Mouse (Mus musculus) stomach, embryonic 16.5 days (tissue): ENCODE results near the gene Aym1. TPM values are rescaled to one million over a fixed set of nuclear protein-coding genes. Genes with fewer than 3 reads are reported as not detected.
"Not testable (repeated sequence)": the region's sequence is repeated elsewhere in the genome, so short reads cannot be mapped to it uniquely, and the experiment has no call there.

ENCODE experiments used
- ATAC-seq: fragments of 200-750 bp; cut with Nextera tagmentation; 2 replicates; pipeline ENCODE4 v1.8.0; 2017; ENCODE audit warnings: moderate number of reproducible peaks, moderate TSS enrichment; ENCODE audit not compliant: insufficient read depth, low FRiP score
- H3K27ac ChIP-seq: fragments of 300-500 bp; sonication (generic); 2 replicates; pipeline ENCODE4 v1.5.1; 2014; ENCODE audit warnings: low read length
- H3K27me3 ChIP-seq: fragments of 300-500 bp; sonication (generic); 2 replicates; pipeline ENCODE4 v1.6.1; 2014; ENCODE audit warnings: low read length, control low read depth, mixed read lengths; ENCODE audit not compliant: control insufficient read depth, insufficient read depth
- H3K36me3 ChIP-seq: fragments of 300-500 bp; sonication (generic); 2 replicates; pipeline ENCODE4 v1.6.1; 2014; ENCODE audit warnings: low read length; ENCODE audit not compliant: control insufficient read depth, insufficient read depth
- H3K4me1 ChIP-seq: fragments of 300-500 bp; sonication (generic); 2 replicates; pipeline ENCODE4 v1.6.1; 2014; ENCODE audit warnings: low read length, control low read depth, mixed read lengths; ENCODE audit not compliant: control insufficient read depth, insufficient read depth
- H3K4me2 ChIP-seq: fragments of 300-500 bp; sonication (generic); 2 replicates; pipeline ENCODE4 v1.6.1; 2014; ENCODE audit warnings: low read depth, low read length, mixed read lengths
- H3K4me3 ChIP-seq: fragments of 300-500 bp; sonication (generic); replicated peaks from 2 replicates; pipeline ENCODE4 v1.5.1; 2014; ENCODE audit warnings: mild to moderate bottlenecking, low read length
- H3K9ac ChIP-seq: fragments of 300-500 bp; sonication (generic); 2 replicates; pipeline ENCODE4 v1.6.1; 2014; ENCODE audit warnings: low read length
- H3K9me3 ChIP-seq: fragments of 300-500 bp; sonication (generic); replicated peaks from 2 replicates; pipeline ENCODE4 v1.6.1; 2016; ENCODE audit warnings: low read length, control low read depth; ENCODE audit not compliant: control insufficient read depth
- WGBS: fragments of 180-500 bp; shearing (Covaris S2); extraction: QIAGEN DNeasy Blood & Tissue Kit; methylation state at CpG from one replicate; pipeline ENCODE4 v1.1.7; 2014; 5-methylcytosine and 5-hydroxymethylcytosine counted together
- polyA plus RNA-seq: library from polyadenylated mRNA; unstranded; fragments of >200 nt; fragmentation: Nextera tagmentation; extraction: Ambion mirVana; gene quantifications from 2 replicates; pipeline ENCODE4 v1.2.1, GENCODE M21; 2015

The Aym1 gene
- polyA plus RNA-seq, 1 experiment from 2014 or later, result not detected

DNA sequence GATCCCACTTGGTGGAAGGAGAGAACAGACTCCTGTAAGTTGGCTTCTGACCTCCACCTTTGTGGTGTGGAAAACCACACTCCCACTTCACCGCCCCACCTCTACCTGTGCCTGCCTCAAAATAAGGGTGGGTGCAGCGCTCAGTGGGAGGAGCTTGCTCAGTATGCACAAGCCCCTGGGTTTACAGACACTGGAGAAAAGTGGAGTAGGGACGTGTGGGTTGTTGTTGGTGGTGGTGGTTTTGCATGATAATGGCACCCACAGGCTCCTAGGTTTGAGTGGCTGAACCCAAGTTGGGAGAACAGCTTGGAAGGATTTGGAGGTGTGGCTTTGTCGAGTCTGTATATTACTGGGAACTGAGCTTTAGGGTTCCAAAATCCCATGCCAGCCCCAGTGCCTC lies 24.2 kb upstream of the Aym1 start:
- Histone ChIP-seq H3K27me3 (peaks cover 40% of the 10 kb centered on the region), H3K9ac (no peak overlapping the region), H3K4me1 (peaks cover 8% of the 10 kb centered on the region; the same call in 1 of the 2 replicates), H3K4me3 (no peak overlapping the region), H3K27ac (no peak overlapping the region), H3K4me2 (no peak overlapping the region), H3K9me3 (peaks cover 7% of the 10 kb centered on the region), H3K36me3 (no peaks in the 10 kb centered on the region)
- 62% methylated on average over 4 of the region's 4 CpGs for WGBS
- ATAC-seq, result no peak

DNA sequence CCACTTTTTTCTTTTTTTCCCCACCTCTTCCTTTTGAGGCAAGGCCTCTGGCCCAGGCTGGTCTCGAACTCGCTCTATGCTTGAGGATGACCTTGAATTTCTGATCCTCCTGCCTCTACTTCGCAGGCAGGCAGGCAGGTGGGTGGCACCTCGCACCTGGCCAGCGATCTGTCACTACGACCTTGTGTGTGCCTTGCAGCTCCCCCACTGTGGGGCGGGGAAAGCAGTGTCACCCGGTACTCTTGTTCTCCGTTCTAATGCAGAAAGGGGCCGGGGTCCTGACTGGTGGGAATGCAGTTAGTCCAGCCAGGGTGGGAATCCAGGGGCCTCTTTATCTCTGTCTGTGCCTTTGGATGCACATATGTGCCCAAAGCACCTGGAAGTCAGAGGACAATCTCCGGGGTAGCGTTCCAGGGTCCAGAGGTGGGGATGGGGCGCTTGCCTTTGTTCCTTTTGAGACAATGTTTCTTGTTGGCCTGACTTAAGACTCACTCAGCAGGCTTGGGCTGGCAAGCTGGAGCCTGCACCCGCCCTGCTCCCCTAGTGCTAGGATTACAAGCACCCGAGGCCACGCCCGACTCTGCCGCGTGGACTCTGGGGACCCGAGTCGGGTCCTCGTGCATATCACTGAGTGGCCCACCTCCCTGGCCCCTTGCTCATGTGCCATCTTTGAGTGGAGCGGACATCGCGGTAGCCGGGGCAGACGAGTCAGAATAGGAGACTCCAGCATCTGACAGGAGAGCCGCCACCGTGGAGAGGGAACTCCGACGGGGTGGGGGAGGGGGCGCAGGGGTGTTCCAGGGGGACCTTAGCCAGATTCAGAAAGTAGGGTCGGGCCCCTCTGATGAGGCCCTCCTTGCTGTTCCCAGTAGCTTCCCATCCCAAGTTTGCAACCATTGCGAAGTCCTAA lies 22.2 kb upstream of the Aym1 start:
- Histone ChIP-seq H3K4me1 (peaks cover 8% of the 10 kb centered on the region; the same call in 1 of the 2 replicates), H3K27me3 (peaks cover 40% of the 10 kb centered on the region), H3K4me3 (peak overlapping the region; percentile 37), H3K4me2 (peak overlapping the region; percentile 46), H3K27ac (no peak overlapping the region), H3K36me3 (no peaks in the 10 kb centered on the region), H3K9me3 (no peaks in the 10 kb centered on the region), H3K9ac (peak overlapping the region; percentile 53; the same call in 1 of the 2 replicates)
- no peak; the same call in 1 of the 2 replicates for ATAC-seq
- 8% methylated on average over 34 of the region's 34 CpGs for WGBS

- ATAC-seq, result no peak
- peak overlapping the region; percentile 37 for H3K4me3 ChIP-seq
- H3K27me3 ChIP-seq, result peaks cover 40% of the 10 kb centered on the region
- 1% methylated on average over 17 of the region's 17 CpGs for WGBS
- H3K4me2 ChIP-seq, result peak overlapping the region; percentile 46
- H3K27ac ChIP-seq, result no peak overlapping the region
- H3K36me3 ChIP-seq, result no peaks in the 10 kb centered on the region
- no peaks in the 10 kb centered on the region for H3K9me3 ChIP-seq
- peak overlapping the region; percentile 53; the same call in 1 of the 2 replicates for H3K9ac ChIP-seq
- peaks cover 8% of the 10 kb centered on the region; the same call in 1 of the 2 replicates for H3K4me1 ChIP-seq
Measured at GRCm38 (mm10) chr5:113335732-113336131, 21.4 kb upstream of the Aym1 start.

DNA sequence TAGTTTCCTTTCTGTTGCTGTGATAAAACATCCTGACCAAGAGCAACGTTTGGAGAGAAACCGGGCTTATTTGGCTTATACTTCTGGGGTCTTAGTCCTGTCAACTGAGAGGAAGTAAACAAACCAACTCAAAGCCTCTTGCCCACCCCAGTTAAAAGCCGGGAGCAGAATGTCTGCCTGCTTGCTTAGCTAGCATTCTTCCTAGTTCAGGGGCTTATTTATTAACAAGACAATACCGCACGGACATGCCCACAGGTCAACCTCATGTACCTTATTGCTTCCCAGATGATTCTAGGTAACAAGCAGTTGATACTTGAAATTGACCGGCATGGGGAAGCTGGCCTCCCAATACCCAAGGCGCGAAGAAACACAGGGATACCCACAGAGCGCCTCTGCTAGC lies 20.8 kb upstream of the Aym1 start:
- WGBS, result 28% methylated on average over 9 of the region's 9 CpGs
- no peaks in the 10 kb centered on the region for H3K36me3 ChIP-seq
- H3K4me2 ChIP-seq, result peak overlapping the region; percentile 46
- H3K27ac ChIP-seq, result no peak overlapping the region
- H3K27me3 ChIP-seq, result peaks cover 40% of the 10 kb centered on the region
- no peak for ATAC-seq
- peaks cover 8% of the 10 kb centered on the region; the same call in 1 of the 2 replicates for H3K4me1 ChIP-seq
- no peak overlapping the region for H3K4me3 ChIP-seq
- H3K9ac ChIP-seq, result 0 out of 2 replicates have a peak overlapping the region, but pooled peaks have one; percentile 53
- H3K9me3 ChIP-seq, result no peaks in the 10 kb centered on the region

DNA sequence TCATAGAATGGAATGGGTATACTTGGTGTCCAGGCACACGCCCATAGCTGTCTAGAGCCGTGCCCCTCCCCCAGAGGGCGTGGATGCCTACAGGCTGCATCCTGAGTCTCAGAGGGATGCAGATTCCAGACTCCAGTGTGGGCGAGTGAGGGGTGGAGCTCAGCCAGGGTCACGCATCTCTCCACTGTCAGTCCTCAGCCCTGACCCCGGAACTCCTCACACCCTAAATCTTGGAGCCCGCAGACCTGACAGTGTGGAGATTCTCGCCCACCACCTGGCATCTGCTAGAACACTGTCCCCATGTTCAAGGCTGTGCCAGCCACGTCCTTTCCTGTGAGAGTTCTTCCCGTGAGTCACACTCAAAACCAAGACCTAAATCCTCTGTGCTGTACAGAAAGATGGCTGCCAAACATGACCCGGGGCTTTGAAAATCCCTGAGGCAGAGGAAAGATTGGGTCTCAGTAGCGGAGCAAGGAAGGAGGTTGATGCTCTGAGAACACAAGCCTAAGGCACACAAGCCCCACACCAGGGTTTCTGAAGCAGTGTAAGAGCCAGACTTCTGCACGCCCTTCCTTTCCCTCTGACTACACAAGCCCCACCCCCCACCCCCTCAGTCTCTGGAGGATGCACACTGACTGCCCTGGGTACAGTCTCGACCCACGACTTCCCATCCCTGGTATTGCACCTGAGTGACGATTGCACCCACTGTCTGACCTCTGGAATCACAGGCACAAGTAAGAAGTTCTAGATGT lies 12.3 kb upstream of the Aym1 start:
- no peak overlapping the region for H3K4me3 ChIP-seq
- H3K36me3 ChIP-seq, result no peaks in the 10 kb centered on the region
- no peaks in the 10 kb centered on the region for H3K9me3 ChIP-seq
- H3K9ac ChIP-seq, result no peak overlapping the region
- 29% methylated on average over 16 of the region's 16 CpGs for WGBS
- no peaks in the 10 kb centered on the region for H3K4me1 ChIP-seq
- ATAC-seq, result no peak
- peaks cover 46% of the 10 kb centered on the region for H3K27me3 ChIP-seq
- H3K27ac ChIP-seq, result no peak overlapping the region
- H3K4me2 ChIP-seq, result no peak overlapping the region

- Histone ChIP-seq H3K4me1 (no peaks in the 10 kb centered on the region), H3K9me3 (no peaks in the 10 kb centered on the region), H3K27me3 (peaks cover 46% of the 10 kb centered on the region), H3K36me3 (no peaks in the 10 kb centered on the region), H3K27ac (no peak overlapping the region), H3K9ac (no peak overlapping the region), H3K4me2 (no peak overlapping the region), H3K4me3 (no peak overlapping the region)
- ATAC-seq, result no peak
- 12% methylated on average over 11 of the region's 11 CpGs for WGBS
Measured at GRCm38 (mm10) chr5:113345781-113346180, 11.3 kb upstream of the Aym1 start.

DNA sequence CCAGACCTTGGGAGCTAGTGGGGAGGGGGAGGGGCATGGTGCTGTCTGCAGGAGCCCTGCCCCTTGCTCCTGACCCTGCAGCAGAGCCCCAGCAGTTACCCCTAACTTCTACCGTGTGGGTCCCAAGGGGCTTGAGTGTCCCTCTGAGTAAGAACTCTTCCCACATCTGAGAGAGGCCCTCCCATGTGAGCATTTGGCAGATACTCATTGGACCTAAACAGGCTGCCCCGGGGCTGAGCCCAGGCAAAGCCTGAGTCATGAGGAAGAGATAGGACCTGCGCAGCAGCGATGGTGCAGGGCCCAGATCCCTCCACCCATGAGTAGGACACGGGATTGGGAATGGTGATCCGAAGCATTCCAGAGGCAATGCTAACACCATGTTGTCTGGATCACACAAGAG lies 10.4 kb upstream of the Aym1 start:
- H3K4me3 ChIP-seq, H3K36me3 ChIP-seq, H3K4me2 ChIP-seq, ATAC-seq, H3K4me1 ChIP-seq, H3K27ac ChIP-seq, H3K9ac ChIP-seq, H3K9me3 ChIP-seq: not testable (repeated sequence)
- WGBS, result 34% methylated on average over 6 of the region's 6 CpGs
- peaks cover 46% of the 10 kb centered on the region for H3K27me3 ChIP-seq

- Histone ChIP-seq H3K4me1 (no peaks in the 10 kb centered on the region), H3K36me3 (no peaks in the 10 kb centered on the region), H3K9ac (no peak overlapping the region), H3K27me3 (peaks cover 46% of the 10 kb centered on the region), H3K4me3 (no peak overlapping the region), H3K9me3 (no peaks in the 10 kb centered on the region), H3K27ac (no peak overlapping the region), H3K4me2 (no peak overlapping the region)
- WGBS, result 41% methylated on average over 12 of the region's 12 CpGs
- no peak for ATAC-seq
Measured at GRCm38 (mm10) chr5:113347593-113347992, 9.5 kb upstream of the Aym1 start.

DNA sequence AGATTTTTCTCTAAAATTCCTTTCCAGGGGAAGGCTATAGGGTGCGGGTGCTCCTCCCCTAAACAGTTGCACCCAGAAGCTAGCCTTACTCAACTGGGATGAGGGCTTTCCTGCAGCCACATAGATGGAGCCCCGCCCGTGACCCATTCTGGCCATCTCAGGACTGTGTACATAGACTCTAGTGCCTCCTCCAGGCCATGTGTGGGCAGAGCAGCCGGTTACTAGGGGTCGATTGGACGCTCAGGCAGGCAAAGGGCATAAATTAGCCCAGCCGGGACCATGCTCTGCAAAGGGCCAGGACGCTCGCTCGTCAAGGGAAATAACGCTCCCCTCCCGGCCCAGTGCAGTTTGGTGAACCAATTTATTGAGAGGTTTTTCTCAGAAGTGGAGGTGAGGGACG lies 8.5 kb upstream of the Aym1 start:
- no peak overlapping the region for H3K4me3 ChIP-seq
- no peak overlapping the region for H3K9ac ChIP-seq
- no peaks in the 10 kb centered on the region for H3K9me3 ChIP-seq
- no peaks in the 10 kb centered on the region for H3K36me3 ChIP-seq
- H3K27ac ChIP-seq, result no peak overlapping the region
- H3K27me3 ChIP-seq, result peaks cover 46% of the 10 kb centered on the region
- no peaks in the 10 kb centered on the region for H3K4me1 ChIP-seq
- no peak overlapping the region for H3K4me2 ChIP-seq
- no peak for ATAC-seq
- WGBS, result 29% methylated on average over 13 of the region's 13 CpGs
